Mouse (Mus musculus) heart, postnatal 0 days (tissue): ENCODE measurements around the gene Fnbp1.

ENCODE experiments used
- CTCF ChIP-seq: IDR thresholded peaks from 2 replicates; pipeline ENCODE4 v1.5.1; 2016; ENCODE audit warnings: antibody characterized with exemption, control low read depth, low read depth
- EP300 ChIP-seq: IDR thresholded peaks from 2 replicates; pipeline ENCODE4 v1.6.1; 2016; ENCODE audit warnings: antibody characterized with exemption, low read depth

DNA sequence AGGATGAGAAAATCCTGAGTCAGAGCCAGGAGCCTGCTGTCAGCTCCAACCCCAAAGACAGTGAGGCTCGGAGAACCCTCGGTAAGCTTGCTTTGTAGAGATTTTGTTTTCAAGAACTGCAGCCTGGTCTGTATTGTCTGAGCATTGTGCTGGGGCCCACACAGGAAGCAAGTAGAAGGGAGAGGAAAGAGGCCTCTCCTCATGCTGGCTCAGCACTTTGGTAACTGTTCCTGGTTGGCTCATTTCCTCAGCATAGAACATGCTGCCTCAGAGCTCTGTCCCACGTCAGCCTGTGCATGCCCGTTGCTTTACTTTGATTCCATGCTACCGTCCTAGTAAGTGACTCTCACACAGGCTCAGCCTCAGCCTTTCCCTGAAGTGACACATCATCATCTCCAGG lies 30.2 kb upstream of the Fnbp1 start:
- no peak for TF ChIP-seq CTCF
- TF ChIP-seq EP300, result no peak
